Mouse (Mus musculus): Measurements from ENCODE around the gene Phf2. TPM values are rescaled to one million over a fixed set of nuclear protein-coding genes. Genes with fewer than 3 reads are reported as not detected.
A peak's percentile ranks its signal among the peaks of the same experiment; 100 is the strongest.

Phf2 gene
- total RNA-seq (2014; rRNA removed) (26.0 and 26.4 TPM in 2 replicates), polyA plus RNA-seq (2015; fragmentation: Nextera tagmentation; extraction: Ambion mirVana) (4.5 and 5.1 TPM in 2 replicates)

DNA sequence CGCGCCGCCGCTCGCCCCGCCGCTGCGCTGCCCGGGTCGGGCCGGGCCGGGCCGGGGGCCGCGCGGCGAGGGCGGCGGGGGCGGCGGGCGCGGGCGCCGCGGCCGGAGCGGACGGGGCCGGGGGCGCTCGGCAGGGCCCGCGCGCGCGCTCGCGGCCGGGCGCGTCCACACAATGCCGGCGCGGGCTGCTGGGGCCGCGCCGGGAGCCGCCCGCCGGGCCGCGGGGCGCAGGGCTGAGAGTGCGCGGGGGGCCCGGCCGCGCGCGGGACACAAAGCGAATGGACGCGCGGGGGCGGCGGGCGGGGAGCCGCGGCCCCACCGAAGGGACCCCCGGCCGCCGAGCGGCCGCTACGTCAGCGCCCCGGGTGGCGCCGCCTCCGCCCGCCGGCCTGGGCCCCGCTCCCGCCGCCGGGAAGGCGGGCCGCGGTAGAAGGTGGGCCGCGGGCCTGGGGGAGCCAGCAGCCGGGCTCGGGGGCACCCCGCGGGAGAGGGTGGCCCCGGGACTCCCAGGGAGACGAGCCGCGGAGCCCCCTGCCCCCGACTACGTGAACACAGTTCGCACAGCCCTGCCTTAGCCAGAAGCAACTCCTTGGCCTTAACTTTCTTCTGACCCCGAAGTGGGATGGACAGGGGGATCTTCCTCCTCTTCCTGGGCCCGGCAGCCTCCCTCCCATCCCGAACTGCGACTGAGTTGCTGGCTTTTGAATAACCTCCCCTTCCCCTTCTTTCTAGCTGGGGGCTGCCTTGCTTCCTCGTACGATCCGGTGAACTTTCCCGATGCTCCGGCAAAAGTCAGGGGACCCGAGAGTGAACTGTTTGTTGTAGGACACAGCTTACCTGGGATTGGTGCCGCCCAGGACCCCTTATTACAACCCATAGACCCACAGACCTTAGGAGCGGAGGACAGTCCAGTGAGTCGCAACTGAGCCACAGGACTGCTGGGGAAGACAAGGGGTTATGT is at the start of gene Phf2:
Gene Phf2, minus strand, starts transcription at position 349 of the 961 bp plus-strand sequence.
- Histone ChIP-seq H3K4me2 (ENCODE audit: low read depth, low read length, poor library complexity, severe bottlenecking) (peak within 1 kb of the TSS; percentile 94), H3K27ac (ENCODE audit: low read depth, low read length) (peak within 1 kb of the TSS; percentile 82), H3K4me3 (ENCODE audit: low read depth, low read length) (peak within 1 kb of the TSS; percentile 83), H3K9ac (replicated peaks; ENCODE audit: low read length, poor library complexity, severe bottlenecking) (peak within 1 kb of the TSS; percentile 95), H3K36me3 (ENCODE audit: insufficient read depth, low read length) (no peaks in the 10 kb centered on the region; the same call in 1 of the 2 replicates), H3K4me1 (ENCODE audit: insufficient read depth, low read length) (peaks cover 21% of the 10 kb centered on the region), H3K9me3 (ENCODE audit: low read length) (no peaks in the 10 kb centered on the region), H3K27me3 (ENCODE audit: insufficient read depth, low read length) (no peaks in the 10 kb centered on the region)
- ATAC-seq (ENCODE audit: low FRiP score) (peak; percentile 36), DNase-seq (ENCODE audit: low spot score) (peak; percentile 54)
- TF ChIP-seq CTCF (IDR thresholded peaks at IDR 0.05): no peak
- under 1% methylated on average over 39 of the region's 117 CpGs for WGBS

GRCm38 (mm10) chr13:48919756-48920415 is 49.0 kb upstream of the Phf2 start:
- Histone ChIP-seq H3K9ac (replicated peaks; ENCODE audit: low read length, poor library complexity, severe bottlenecking) (no peak overlapping the region), H3K4me2 (ENCODE audit: low read depth, low read length, poor library complexity, severe bottlenecking) (no peak overlapping the region), H3K27me3 (ENCODE audit: insufficient read depth, low read length) (no peaks in the 10 kb centered on the region), H3K4me3 (ENCODE audit: low read depth, low read length) (no peak overlapping the region), H3K27ac (ENCODE audit: low read depth, low read length) (no peak overlapping the region), H3K4me1 (ENCODE audit: insufficient read depth, low read length) (no peaks in the 10 kb centered on the region), H3K36me3 (ENCODE audit: insufficient read depth, low read length) (peaks cover 31% of the 10 kb centered on the region), H3K9me3 (ENCODE audit: low read length) (no peaks in the 10 kb centered on the region)
- no peak for TF ChIP-seq CTCF (IDR thresholded peaks at IDR 0.05)
- 91% methylated on average over 7 of the region's 7 CpGs for WGBS
- DNase-seq (ENCODE audit: low spot score) (no peak), ATAC-seq (ENCODE audit: low FRiP score) (no peak)

- ATAC-seq (ENCODE audit: low FRiP score): no peak
- H3K4me1 ChIP-seq (ENCODE audit: insufficient read depth, low read length): no peaks in the 10 kb centered on the region
- H3K36me3 ChIP-seq (ENCODE audit: insufficient read depth, low read length): peaks cover 33% of the 10 kb centered on the region
- no peak overlapping the region for H3K4me3 ChIP-seq (ENCODE audit: low read depth, low read length)
- no peaks in the 10 kb centered on the region for H3K9me3 ChIP-seq (ENCODE audit: low read length)
- no peaks in the 10 kb centered on the region for H3K27me3 ChIP-seq (ENCODE audit: insufficient read depth, low read length)
- no peak overlapping the region for H3K4me2 ChIP-seq (ENCODE audit: low read depth, low read length, poor library complexity, severe bottlenecking)
- no peak overlapping the region for H3K27ac ChIP-seq (ENCODE audit: low read depth, low read length)
- no peak for TF ChIP-seq CTCF (IDR thresholded peaks at IDR 0.05)
- WGBS: 97% methylated on average over 3 of the region's 3 CpGs
- H3K9ac ChIP-seq (replicated peaks; ENCODE audit: low read length, poor library complexity, severe bottlenecking): no peak overlapping the region
- no peak for DNase-seq (ENCODE audit: low spot score)
Measured at GRCm38 (mm10) chr13:48917113-48917599, 46.2 kb upstream of the Phf2 start.

- H3K27me3 ChIP-seq (ENCODE audit: insufficient read depth, low read length): no peaks in the 10 kb centered on the region
- ATAC-seq (ENCODE audit: low FRiP score) (no peak), DNase-seq (ENCODE audit: low spot score) (peak; percentile 24)
- no peak for TF ChIP-seq CTCF (IDR thresholded peaks at IDR 0.05)
- no peak overlapping the region for H3K9ac ChIP-seq (replicated peaks; ENCODE audit: low read length, poor library complexity, severe bottlenecking)
- 78% methylated on average over 1 of the region's 1 CpGs for WGBS
- H3K4me3 ChIP-seq (ENCODE audit: low read depth, low read length): no peak overlapping the region
- H3K36me3 ChIP-seq (ENCODE audit: insufficient read depth, low read length): peaks cover 26% of the 10 kb centered on the region
- no peak overlapping the region for H3K27ac ChIP-seq (ENCODE audit: low read depth, low read length)
- H3K9me3 ChIP-seq (ENCODE audit: low read length): no peaks in the 10 kb centered on the region
- no peaks in the 10 kb centered on the region for H3K4me1 ChIP-seq (ENCODE audit: insufficient read depth, low read length)
- no peak overlapping the region for H3K4me2 ChIP-seq (ENCODE audit: low read depth, low read length, poor library complexity, severe bottlenecking)
Measured at GRCm38 (mm10) chr13:48913680-48914079, 42.8 kb upstream of the Phf2 start.

DNA sequence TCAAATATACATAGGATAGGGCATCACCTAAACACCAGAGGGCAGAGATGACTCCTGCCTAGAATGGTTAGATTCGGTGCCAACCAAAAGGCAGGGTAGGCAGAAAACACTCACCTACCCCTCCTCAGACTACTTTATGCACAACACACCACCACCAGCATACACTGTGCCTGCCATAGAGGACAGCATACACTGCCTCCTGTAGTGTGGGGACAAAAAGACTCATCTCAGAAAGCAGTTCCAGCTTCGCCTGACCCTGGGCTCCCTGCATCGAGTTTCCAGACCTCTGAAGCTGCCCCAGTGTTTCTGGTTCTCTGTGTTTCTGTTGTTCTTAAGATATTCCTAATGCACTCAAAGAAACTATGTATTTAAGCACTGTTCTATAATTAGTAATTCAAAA is 42.2 kb upstream of the Phf2 start:
- ATAC-seq (ENCODE audit: low FRiP score) (no peak), DNase-seq (ENCODE audit: low spot score) (no peak)
- Histone ChIP-seq H3K36me3 (ENCODE audit: insufficient read depth, low read length) (peaks cover 32% of the 10 kb centered on the region), H3K27me3 (ENCODE audit: insufficient read depth, low read length) (no peaks in the 10 kb centered on the region), H3K9ac (replicated peaks; ENCODE audit: low read length, poor library complexity, severe bottlenecking) (no peak overlapping the region), H3K4me2 (ENCODE audit: low read depth, low read length, poor library complexity, severe bottlenecking) (no peak overlapping the region), H3K9me3 (ENCODE audit: low read length) (no peaks in the 10 kb centered on the region), H3K27ac (ENCODE audit: low read depth, low read length) (no peak overlapping the region), H3K4me3 (ENCODE audit: low read depth, low read length) (no peak overlapping the region), H3K4me1 (ENCODE audit: insufficient read depth, low read length) (no peaks in the 10 kb centered on the region)
- no peak for TF ChIP-seq CTCF (IDR thresholded peaks at IDR 0.05)
- 84% methylated on average over 3 of the region's 3 CpGs for WGBS

All from midbrain, postnatal 0 days (tissue).